Mouse (Mus musculus): ENCODE data around the gene Mal.

The Mal gene

GRCm38 (mm10) chr2:127625659-127626058 lies 30.8 kb downstream of the Mal start:
- in situ Hi-C loops (cut with MboI, MseI): no loop called here

- in situ Hi-C loops (cut with MboI, MseI): no loop called here
These were observed 31.7 kb downstream of the Mal start for GRCm38 (mm10) chr2:127624786-127625185.

GRCm38 (mm10) chr2:127622065-127622464 lies 34.4 kb downstream of the Mal start:
- in situ Hi-C loops (cut with MboI, MseI): no loop called here

- in situ Hi-C loops (cut with MboI, MseI): no loop called here
These were observed 37.2 kb downstream of the Mal start for GRCm38 (mm10) chr2:127619311-127619710.

- in situ Hi-C loops (cut with MboI, MseI): no loop called here
These were observed 44.2 kb downstream of the Mal start for GRCm38 (mm10) chr2:127612288-127612687.

- in situ Hi-C loops (cut with MboI, MseI): no loop called here
These were observed 45.1 kb downstream of the Mal start for GRCm38 (mm10) chr2:127611386-127611785.

GRCm38 (mm10) chr2:127608986-127609385 lies 47.5 kb downstream of the Mal start:
- in situ Hi-C loops (cut with MboI, MseI): loop anchor here in 1 of 2 experiments (10.0 kb wide), 1 partner anchor 874 kb away; no protein-coding TSS in a partner anchor

GRCm38 (mm10) chr2:127608234-127608633 lies 48.3 kb downstream of the Mal start:
- in situ Hi-C loops (cut with MboI, MseI): loop anchor here in 1 of 2 experiments (10.0 kb wide), 1 partner anchor 873 kb away; no protein-coding TSS in a partner anchor

- in situ Hi-C loops (cut with MboI, MseI): loop anchor here in 1 of 2 experiments (10.0 kb wide), 1 partner anchor 870 kb away; no protein-coding TSS in a partner anchor
These were observed 51.3 kb downstream of the Mal start for GRCm38 (mm10) chr2:127605203-127605602.

GRCm38 (mm10) chr2:127603383-127603782 lies 53.1 kb downstream of the Mal start:
- in situ Hi-C loops (cut with MboI, MseI): loop anchor here in 1 of 2 experiments (10.0 kb wide), 1 partner anchor 869 kb away; no protein-coding TSS in a partner anchor

GRCm38 (mm10) chr2:127590840-127591239 lies 65.7 kb downstream of the Mal start:
- in situ Hi-C loops (cut with MboI, MseI): no loop called here

- in situ Hi-C loops (cut with MboI, MseI): no loop called here
These were observed 66.3 kb downstream of the Mal start for GRCm38 (mm10) chr2:127590204-127590603.

GRCm38 (mm10) chr2:127588897-127589296 lies 67.6 kb downstream of the Mal start:
- in situ Hi-C loops (cut with MboI, MseI): no loop called here

- in situ Hi-C loops (cut with MboI, MseI): no loop called here
These were observed 69.0 kb downstream of the Mal start for GRCm38 (mm10) chr2:127587514-127587844.

GRCm38 (mm10) chr2:127586694-127587513 lies 69.6 kb downstream of the Mal start, which contains the start of the genes Zfp661 and Mrps5:
Gene Zfp661 (minus strand): TSS chr2:127587094.
Gene Mrps5 (plus strand): TSS chr2:127587222.
- in situ Hi-C loops (cut with MboI, MseI): no loop called here

- in situ Hi-C loops (cut with MboI, MseI): no loop called here
These were observed 72.0 kb downstream of the Mal start for GRCm38 (mm10) chr2:127584436-127584858.

Measured in T-helper 17 cell (primary cell).